Mouse (Mus musculus) midbrain, embryonic 10.5 days (tissue): ENCODE results near the gene Cfap77. TPM values are rescaled to one million over a fixed set of nuclear protein-coding genes. Genes with fewer than 3 reads are reported as not detected.
A peak's percentile ranks its signal among the peaks of the same experiment; 100 is the strongest.

Experiments
- DNase-seq: peaks from one replicate; pipeline ENCODE4 v3.0.0-alpha.2; 2017; ENCODE audit warnings: low spot score
- H3K27ac ChIP-seq: fragments of 300-500 bp; sonication (generic); replicated peaks from 2 replicates; pipeline ENCODE4 v1.5.1; 2016; ENCODE audit warnings: mild to moderate bottlenecking
- H3K27me3 ChIP-seq: fragments of 300-500 bp; sonication (generic); 2 replicates; pipeline ENCODE4 v1.6.1; 2016; ENCODE audit warnings: low read depth, mild to moderate bottlenecking; ENCODE audit not compliant: poor library complexity, severe bottlenecking
- H3K36me3 ChIP-seq: fragments of 300-500 bp; sonication (generic); 2 replicates; pipeline ENCODE4 v1.6.1; 2016; ENCODE audit warnings: mild to moderate bottlenecking, moderate library complexity
- H3K4me1 ChIP-seq: fragments of 300-500 bp; sonication (generic); 2 replicates; pipeline ENCODE4 v1.6.1; 2016
- H3K4me3 ChIP-seq: fragments of 300-500 bp; sonication (generic); 2 replicates; pipeline ENCODE4 v1.5.1; 2016; ENCODE audit warnings: mild to moderate bottlenecking, moderate library complexity
- H3K9me3 ChIP-seq: fragments of 300-500 bp; sonication (generic); replicated peaks from 2 replicates; pipeline ENCODE4 v1.6.1; 2016; ENCODE audit warnings: mild to moderate bottlenecking
- WGBS: fragments of 180-500 bp; shearing (Covaris S2); methylation state at CpG from one replicate; pipeline ENCODE4 v1.1.7; 2016; 5-methylcytosine and 5-hydroxymethylcytosine counted together
- polyA plus RNA-seq: library from polyadenylated mRNA; unstranded; fragments of >200 nt; fragmentation: Nextera tagmentation; extraction: Ambion mirVana; gene quantifications from 2 replicates; pipeline ENCODE4 v1.2.1, GENCODE M21; 2016

The Cfap77 gene
- polyA plus RNA-seq, 1 experiment from 2014 or later, result 2.4 TPM

- peaks cover 55% of the 10 kb centered on the region for H3K4me1 ChIP-seq
- no peak overlapping the region for H3K4me3 ChIP-seq
- WGBS, result 81% methylated on average over 5 of the region's 5 CpGs
These were observed 42.3 kb downstream of the Cfap77 start for GRCm38 (mm10) chr2:29012523-29012922.

GRCm38 (mm10) chr2:29007656-29008055 is 47.2 kb downstream of the Cfap77 start:
- peaks cover 99% of the 10 kb centered on the region for H3K27me3 ChIP-seq
- no peak overlapping the region for H3K4me3 ChIP-seq
- no peaks in the 10 kb centered on the region for H3K9me3 ChIP-seq
- WGBS, result 75% methylated on average over 6 of the region's 6 CpGs
- H3K27ac ChIP-seq, result no peak overlapping the region
- DNase-seq, result no peak
- H3K36me3 ChIP-seq, result no peaks in the 10 kb centered on the region
- H3K4me1 ChIP-seq, result peaks cover 66% of the 10 kb centered on the region

More at GRCm38 (mm10) chr2:29012523-29012922, 42.3 kb downstream of the Cfap77 start:
- Histone ChIP-seq H3K27ac (no peak overlapping the region), H3K27me3 (peaks cover 79% of the 10 kb centered on the region), H3K36me3 (no peaks in the 10 kb centered on the region), H3K9me3 (no peaks in the 10 kb centered on the region)
- DNase-seq, result no peak

- Histone ChIP-seq H3K27ac (no peak overlapping the region), H3K4me1 (peaks cover 56% of the 10 kb centered on the region), H3K27me3 (peaks cover 99% of the 10 kb centered on the region), H3K36me3 (no peaks in the 10 kb centered on the region), H3K9me3 (no peaks in the 10 kb centered on the region), H3K4me3 (no peak overlapping the region)
- DNase-seq, result no peak
- WGBS, result 44% methylated on average over 13 of the region's 13 CpGs
These were observed 48.3 kb downstream of the Cfap77 start for GRCm38 (mm10) chr2:29006455-29007034.

DNA sequence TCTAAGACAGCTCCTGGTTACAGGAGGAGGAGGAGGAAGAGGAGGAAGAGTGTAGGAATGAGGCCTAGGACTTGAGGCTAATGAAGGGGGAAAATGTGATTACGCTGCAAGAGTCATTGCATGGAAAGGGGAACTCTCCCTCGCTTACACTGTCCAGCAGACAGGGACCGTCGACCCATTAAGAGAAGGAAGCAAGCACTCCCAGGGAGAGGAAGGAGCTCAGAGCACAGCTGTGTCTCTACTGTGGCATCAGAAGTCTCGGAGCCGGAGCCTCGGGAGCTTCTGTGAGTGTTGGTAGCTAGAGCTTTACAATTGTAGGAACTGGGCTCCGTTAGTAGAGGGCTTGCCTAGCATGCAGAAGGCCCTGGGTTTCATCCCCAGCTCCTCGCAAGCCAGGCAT is 50.8 kb downstream of the Cfap77 start:
- peaks cover 32% of the 10 kb centered on the region for H3K4me1 ChIP-seq
- no peaks in the 10 kb centered on the region for H3K9me3 ChIP-seq
- H3K27ac ChIP-seq, result peak overlapping the region; percentile 49
- no peaks in the 10 kb centered on the region for H3K36me3 ChIP-seq
- WGBS, result 59% methylated on average over 9 of the region's 9 CpGs
- H3K27me3 ChIP-seq, result peaks cover 93% of the 10 kb centered on the region
- DNase-seq, result no peak
- no peak overlapping the region for H3K4me3 ChIP-seq

DNA sequence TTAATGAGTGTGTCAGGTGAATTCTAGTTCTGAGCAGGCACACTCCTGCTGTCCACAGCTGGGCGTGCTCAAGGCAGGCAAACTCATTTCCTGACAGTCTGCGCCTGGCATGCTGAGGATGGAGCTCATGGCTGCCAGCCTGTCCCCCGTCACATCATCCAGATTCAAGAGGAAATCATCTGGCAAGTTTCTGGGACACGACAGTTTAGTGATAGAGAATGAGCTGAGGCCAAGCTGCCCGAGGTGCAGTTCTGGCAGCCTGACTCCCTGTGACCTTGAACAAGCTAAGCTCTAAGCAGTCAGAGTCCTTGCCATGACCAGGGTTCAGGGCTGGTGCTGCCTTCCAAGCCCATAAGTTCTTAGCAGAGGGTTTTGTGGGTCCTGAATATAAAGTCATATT is 56.6 kb downstream of the Cfap77 start:
- H3K27ac ChIP-seq, result 0 out of 2 replicates have a peak overlapping the region, but pooled peaks have one; percentile 30
- no peaks in the 10 kb centered on the region for H3K9me3 ChIP-seq
- 79% methylated on average over 5 of the region's 5 CpGs for WGBS
- H3K36me3 ChIP-seq, result no peaks in the 10 kb centered on the region
- peaks cover 30% of the 10 kb centered on the region for H3K4me1 ChIP-seq
- DNase-seq, result no peak
- peaks cover 65% of the 10 kb centered on the region for H3K27me3 ChIP-seq
- H3K4me3 ChIP-seq, result no peak overlapping the region

GRCm38 (mm10) chr2:28997161-28997834 is 57.6 kb downstream of the Cfap77 start:
- Histone ChIP-seq H3K27me3 (peaks cover 63% of the 10 kb centered on the region), H3K4me1 (peaks cover 25% of the 10 kb centered on the region), H3K27ac (peak overlapping the region; percentile 24), H3K4me3 (no peak overlapping the region), H3K36me3 (no peaks in the 10 kb centered on the region), H3K9me3 (no peaks in the 10 kb centered on the region)
- no peak for DNase-seq
- 52% methylated on average over 14 of the region's 14 CpGs for WGBS

GRCm38 (mm10) chr2:28995436-28995835 is 59.4 kb downstream of the Cfap77 start:
- Histone ChIP-seq H3K27me3 (peaks cover 49% of the 10 kb centered on the region), H3K4me3 (no peak overlapping the region), H3K4me1 (peaks cover 26% of the 10 kb centered on the region), H3K27ac (0 out of 2 replicates have a peak overlapping the region, but pooled peaks have one; percentile 33), H3K9me3 (no peaks in the 10 kb centered on the region), H3K36me3 (no peaks in the 10 kb centered on the region)
- WGBS, result 47% methylated on average over 4 of the region's 4 CpGs
- no peak for DNase-seq

DNA sequence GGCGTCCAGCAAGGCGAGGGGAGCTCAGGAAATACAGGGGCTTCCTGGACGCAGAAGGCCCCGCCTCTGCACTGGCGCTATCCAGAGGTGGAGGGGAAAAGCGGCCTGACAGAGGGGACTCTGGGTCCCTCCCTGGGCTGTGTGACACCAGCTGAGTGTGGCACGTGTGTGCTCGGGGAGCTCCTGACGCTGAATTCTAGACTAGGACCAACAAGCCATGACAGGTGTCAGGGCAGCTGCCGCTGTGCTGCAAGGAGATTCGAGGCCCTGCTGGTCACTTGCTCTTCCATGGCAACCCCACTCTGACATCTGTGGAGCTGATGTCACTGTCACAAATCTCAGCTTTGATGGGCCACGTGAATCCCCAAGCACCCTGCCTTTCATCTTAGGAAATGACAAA is 60.9 kb downstream of the Cfap77 start:
- no peak for DNase-seq
- Histone ChIP-seq H3K4me3 (no peak overlapping the region), H3K27me3 (peaks cover 37% of the 10 kb centered on the region), H3K9me3 (no peaks in the 10 kb centered on the region; the same call in 1 of the 2 replicates), H3K4me1 (peaks cover 28% of the 10 kb centered on the region), H3K27ac (no peak overlapping the region), H3K36me3 (no peaks in the 10 kb centered on the region)
- 75% methylated on average over 12 of the region's 12 CpGs for WGBS

DNA sequence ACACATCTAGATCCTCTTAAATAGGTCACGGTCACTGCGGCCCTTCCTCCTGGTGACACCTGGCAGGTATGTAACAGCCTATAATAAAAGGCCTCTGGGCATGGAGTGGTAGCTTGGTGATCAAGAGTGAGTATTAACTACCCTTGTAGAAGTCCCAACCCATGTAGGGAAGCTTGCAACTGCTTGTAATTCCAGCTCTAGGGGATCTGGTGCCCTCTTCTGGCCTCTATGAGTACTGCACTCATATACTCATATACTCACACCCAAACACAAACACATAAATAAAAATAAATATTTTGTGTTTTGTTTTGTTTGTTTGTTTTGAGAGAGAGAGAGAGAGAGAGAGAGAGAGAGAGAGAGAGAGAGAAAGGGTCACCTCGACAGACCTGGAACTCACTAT is 66.1 kb downstream of the Cfap77 start:
- Histone ChIP-seq H3K4me1 (peaks cover 4% of the 10 kb centered on the region; the same call in 1 of the 2 replicates), H3K27ac (no peak overlapping the region), H3K36me3 (no peaks in the 10 kb centered on the region), H3K4me3 (no peak overlapping the region), H3K9me3 (no peaks in the 10 kb centered on the region; the same call in 1 of the 2 replicates), H3K27me3 (peaks cover 31% of the 10 kb centered on the region)
- WGBS, result 94% methylated on average over 3 of the region's 3 CpGs
- DNase-seq, result no peak

GRCm38 (mm10) chr2:28980080-28980910 is 74.6 kb downstream of the Cfap77 start:
- no peak overlapping the region for H3K27ac ChIP-seq
- H3K9me3 ChIP-seq, result no peaks in the 10 kb centered on the region
- no peak for DNase-seq
- peaks cover 15% of the 10 kb centered on the region for H3K4me1 ChIP-seq
- no peak overlapping the region for H3K4me3 ChIP-seq
- no peaks in the 10 kb centered on the region for H3K36me3 ChIP-seq
- H3K27me3 ChIP-seq, result peaks cover 59% of the 10 kb centered on the region
- WGBS, result 81% methylated on average over 20 of the region's 20 CpGs

DNA sequence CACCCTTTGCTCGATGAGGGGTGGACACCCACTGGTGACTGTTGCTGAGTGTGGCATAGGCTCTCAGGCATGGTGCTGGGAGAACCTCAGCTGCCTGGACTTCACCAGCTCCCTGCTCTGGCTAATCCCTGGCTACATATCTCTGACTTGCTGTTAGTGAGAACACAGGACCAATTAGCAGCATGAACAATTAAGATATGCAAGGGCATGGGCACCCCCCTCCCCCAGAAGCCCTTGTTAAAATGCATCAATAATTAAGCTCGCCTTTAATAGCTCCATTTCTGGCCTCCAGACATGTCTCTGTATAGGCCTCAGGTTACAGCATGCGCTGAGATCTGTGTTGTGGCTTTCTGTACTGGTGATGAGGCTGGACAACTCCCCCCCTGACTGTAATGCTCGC is 76.4 kb downstream of the Cfap77 start:
- DNase-seq, result no peak
- Histone ChIP-seq H3K4me1 (peaks cover 33% of the 10 kb centered on the region), H3K4me3 (no peak overlapping the region), H3K27me3 (peaks cover 66% of the 10 kb centered on the region), H3K36me3 (no peaks in the 10 kb centered on the region), H3K9me3 (no peaks in the 10 kb centered on the region), H3K27ac (no peak overlapping the region)
- 84% methylated on average over 4 of the region's 4 CpGs for WGBS

DNA sequence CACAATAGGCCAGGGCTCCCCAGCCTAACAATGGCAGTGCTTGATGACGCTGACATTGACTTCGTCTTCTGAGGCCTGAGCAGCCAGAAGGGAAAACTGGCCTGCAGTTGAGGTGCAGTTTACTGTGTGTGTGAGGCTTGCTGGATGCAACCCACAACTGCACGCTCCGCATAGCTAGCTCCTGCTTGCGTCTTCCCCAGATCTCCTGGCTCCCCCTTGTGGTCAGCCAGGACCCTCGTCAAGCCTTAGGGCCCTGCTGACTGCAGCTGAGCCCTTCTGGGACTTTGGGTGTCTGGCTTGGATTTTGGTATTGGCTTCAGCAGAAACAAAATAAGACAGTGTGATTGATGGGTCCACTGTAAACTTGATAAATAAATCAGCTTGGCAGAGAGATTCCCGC is 78.2 kb downstream of the Cfap77 start:
- H3K9me3 ChIP-seq, result no peaks in the 10 kb centered on the region
- WGBS, result 13% methylated on average over 7 of the region's 7 CpGs
- H3K27me3 ChIP-seq, result peaks cover 77% of the 10 kb centered on the region

More for the DNA sequence above, 78.2 kb downstream of the Cfap77 start:
- H3K27ac ChIP-seq, result no peak overlapping the region
- no peaks in the 10 kb centered on the region for H3K36me3 ChIP-seq
- no peak overlapping the region for H3K4me3 ChIP-seq
- peaks cover 36% of the 10 kb centered on the region for H3K4me1 ChIP-seq
- DNase-seq, result peak; percentile 72
